Mouse (Mus musculus) ovary, adult 18-20 months (tissue): ENCODE data around the gene Trp53bp2.

Source experiments
- DNase-seq: peaks from one replicate; pipeline ENCODE4 v3.0.0; 2022; ENCODE audit warnings: low spot score, mixed read lengths

Gene Trp53bp2

GRCm38 (mm10) chr1:182408684-182409327 is at the start of gene Trp53bp2:
Gene Trp53bp2, plus strand, starts transcription at chr1:182409172.
- DNase-seq, result peak; percentile 98

DNA sequence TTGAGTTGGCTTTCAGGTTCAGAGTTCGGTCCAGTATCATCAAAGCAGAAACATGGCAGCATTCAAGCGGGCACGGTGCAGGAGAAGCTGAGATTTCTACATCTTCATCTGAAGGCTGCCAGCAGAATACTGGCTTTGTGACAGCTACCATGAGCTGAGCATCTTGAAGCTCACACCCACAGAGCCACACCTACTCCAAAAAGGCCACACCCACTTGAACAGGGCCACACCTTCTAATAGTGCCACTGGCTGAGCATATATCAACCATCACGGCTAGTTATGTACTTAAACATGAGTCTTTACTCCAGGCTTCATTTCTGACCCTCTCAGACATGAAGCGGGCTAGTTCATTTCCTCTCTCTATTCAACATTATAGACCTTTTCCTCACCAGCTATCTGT is 46.3 kb upstream of the Trp53bp2 start:
- no peak for DNase-seq

GRCm38 (mm10) chr1:182363683-182364404 is 45.1 kb upstream of the Trp53bp2 start:
- no peak for DNase-seq

GRCm38 (mm10) chr1:182368309-182368708 is 40.7 kb upstream of the Trp53bp2 start:
- no peak for DNase-seq

DNA sequence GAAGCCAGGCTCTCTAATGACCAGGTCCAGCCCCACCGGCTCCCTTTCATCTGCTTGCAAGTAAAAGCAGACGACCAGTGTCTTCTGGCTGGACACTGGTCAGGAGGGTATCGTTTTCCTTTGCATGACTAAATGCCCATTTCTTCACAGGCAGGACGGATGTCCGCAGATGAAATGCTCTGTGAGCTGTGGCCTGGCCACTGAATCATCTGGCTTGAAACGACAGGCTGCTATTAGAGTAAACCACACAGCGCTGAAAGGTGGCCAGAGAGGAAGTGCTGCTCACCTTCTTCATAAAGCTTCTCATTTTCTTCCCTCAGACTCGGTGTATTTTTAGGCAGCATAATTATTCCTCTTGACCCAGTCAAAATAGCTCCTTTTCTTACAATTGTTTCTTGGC is 40.2 kb upstream of the Trp53bp2 start:
- DNase-seq, result no peak

GRCm38 (mm10) chr1:182369435-182369834 is 39.5 kb upstream of the Trp53bp2 start:
- DNase-seq, result no peak

DNA sequence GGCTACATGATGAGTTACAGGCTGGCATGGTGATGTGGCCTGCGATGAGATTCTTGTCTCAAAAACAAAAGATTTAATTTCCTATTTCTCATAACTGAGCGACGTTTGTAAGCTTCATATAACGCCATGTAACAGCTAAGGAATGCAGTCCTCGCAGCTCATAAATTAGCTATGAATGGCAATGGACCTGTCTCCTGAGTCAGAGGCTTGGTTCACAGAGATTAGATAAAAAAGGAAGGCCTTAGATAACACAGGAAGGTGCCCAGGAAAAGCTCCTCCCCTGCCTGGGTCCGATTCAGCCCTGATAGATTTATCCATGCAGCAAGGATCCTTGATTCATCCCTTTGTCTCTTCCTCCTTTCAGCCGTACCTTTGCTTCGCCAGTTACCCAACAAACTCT is 37.1 kb upstream of the Trp53bp2 start:
- no peak for DNase-seq

- DNase-seq, result no peak
Observed at GRCm38 (mm10) chr1:182376221-182376620, 32.8 kb upstream of the Trp53bp2 start.

DNA sequence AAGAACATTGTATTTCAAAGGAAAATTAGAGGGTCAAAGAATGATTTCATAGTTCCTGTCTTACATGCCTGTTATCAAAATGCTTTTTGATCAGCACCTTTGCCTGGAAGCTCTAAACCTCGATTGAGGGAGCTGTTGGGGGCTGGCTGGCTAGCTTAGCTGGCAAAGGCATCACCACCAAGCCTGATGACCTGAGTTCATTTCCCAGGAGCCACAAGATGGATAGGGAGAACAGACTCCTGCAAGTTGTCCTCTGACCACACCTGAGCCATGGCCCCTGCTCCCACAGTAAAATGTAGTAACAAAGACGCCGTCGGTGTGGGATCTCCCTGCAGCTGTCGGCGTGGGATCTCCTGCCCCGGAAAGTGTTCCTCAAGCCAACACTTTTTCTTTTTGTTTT is 32.1 kb upstream of the Trp53bp2 start:
- DNase-seq, result no peak

DNA sequence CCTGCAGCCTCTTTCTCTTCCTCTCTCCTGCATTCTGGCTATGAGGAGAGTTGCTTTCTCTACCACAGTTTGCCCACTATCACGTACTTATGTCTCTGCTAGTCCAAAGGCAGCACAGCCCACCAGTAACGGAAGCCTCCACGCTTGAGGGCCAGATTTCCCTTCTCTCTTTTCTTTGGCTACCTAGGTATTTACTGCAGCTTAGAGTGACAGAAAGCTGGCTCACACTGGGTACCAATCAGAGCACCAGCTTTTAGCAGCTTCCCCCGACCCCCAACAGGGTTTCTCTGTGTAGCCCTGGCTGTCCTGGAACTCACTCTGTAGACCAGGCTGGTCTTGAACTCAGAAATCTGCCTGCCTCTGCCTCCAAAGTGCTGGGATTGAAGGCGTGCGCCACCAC is 31.5 kb upstream of the Trp53bp2 start:
- no peak for DNase-seq

DNA sequence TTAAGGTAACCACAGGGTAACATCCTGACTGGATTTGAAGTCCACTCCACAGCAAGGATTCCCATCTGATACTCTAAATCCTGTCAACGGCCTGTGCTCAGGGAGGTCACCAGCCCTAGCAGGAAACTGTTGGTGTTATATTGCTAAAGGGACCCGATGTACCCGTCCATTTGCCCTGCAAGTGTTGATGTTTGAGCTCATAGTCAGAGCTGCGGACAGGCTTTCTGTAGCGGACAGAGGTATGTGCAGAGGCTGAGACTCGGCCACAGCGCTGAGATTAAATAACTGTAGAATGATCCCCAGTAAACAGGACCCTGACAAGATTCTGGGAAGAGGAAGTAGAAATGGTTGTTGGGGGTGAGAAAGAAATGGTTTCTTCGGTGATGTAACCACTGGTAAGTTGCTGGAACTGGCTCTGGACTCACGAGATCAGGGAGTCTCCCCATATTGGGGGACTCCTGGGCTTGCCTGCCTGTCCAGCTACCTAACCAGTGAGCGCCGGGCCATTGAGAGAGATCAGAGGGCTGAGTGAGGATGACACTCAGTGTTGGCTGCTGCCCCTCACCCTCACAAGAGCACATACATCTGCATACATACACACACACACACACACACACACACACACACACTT is 30.7 kb upstream of the Trp53bp2 start:
- no peak for DNase-seq

GRCm38 (mm10) chr1:182378876-182379275 is 30.1 kb upstream of the Trp53bp2 start:
- DNase-seq, result no peak

GRCm38 (mm10) chr1:182380683-182381082 is 28.3 kb upstream of the Trp53bp2 start:
- DNase-seq, result no peak

DNA sequence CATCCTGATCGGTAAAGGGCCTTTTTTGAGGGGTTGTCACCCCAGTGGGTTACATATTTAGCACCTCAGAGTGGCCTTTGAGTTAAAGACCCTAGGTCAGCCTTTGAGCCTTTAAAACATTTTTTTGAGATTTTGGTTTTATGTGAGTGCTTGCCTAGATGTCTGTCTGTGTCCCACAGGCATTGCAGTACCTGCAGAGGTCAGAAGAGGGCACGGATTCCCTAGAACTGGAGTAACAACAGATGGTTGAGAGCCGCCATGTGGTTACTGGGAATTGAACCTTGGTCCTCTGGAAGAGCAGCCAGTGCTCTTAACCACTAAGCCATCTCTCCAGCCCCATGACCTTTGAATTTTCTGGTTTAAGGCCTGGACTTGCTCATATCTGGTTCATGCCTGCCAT is 27.6 kb upstream of the Trp53bp2 start:
- DNase-seq, result no peak

DNA sequence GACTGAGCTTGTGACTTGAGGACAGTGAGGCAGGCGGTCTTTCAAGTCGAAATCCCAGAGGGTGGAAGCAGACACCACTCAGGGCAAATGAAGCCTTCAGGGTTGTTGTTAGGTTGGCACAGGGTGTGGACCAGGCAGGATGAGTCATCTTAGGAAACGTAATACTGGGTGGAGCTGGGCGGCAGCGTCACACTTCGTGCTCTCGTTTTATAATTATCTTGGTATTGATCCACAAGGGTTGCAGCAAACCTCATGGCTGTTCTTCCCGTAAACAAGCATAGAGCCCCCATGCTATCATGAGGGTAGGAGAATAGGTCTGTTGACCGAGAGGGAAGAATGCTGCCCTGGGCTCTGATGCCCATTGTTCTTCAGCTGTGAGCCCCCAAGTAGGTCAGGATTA is 25.9 kb upstream of the Trp53bp2 start:
- no peak for DNase-seq

DNA sequence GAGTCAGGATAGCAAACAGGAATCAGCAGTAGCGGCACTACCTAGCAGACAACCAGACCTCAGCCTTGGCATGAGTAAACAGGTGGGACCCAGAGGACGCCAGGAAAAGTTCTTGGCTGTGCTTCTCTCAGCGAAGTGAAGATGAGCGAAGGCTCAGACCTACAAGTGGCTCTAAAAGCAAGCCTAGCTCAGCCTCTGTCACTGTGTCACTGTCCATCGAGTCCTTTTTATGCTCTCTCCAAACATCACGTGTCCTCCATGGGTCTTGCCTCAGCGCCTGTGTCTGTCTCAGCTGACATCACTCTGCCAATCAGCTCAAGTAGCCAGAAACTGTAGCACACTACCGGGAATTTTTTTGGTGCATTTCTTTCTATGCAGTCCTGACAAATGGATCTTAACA is 22.5 kb upstream of the Trp53bp2 start:
- no peak for DNase-seq

GRCm38 (mm10) chr1:182388729-182389128 is 20.2 kb upstream of the Trp53bp2 start:
- no peak for DNase-seq

- DNase-seq, result no peak
Observed at GRCm38 (mm10) chr1:182398171-182398570, 10.8 kb upstream of the Trp53bp2 start.

DNA sequence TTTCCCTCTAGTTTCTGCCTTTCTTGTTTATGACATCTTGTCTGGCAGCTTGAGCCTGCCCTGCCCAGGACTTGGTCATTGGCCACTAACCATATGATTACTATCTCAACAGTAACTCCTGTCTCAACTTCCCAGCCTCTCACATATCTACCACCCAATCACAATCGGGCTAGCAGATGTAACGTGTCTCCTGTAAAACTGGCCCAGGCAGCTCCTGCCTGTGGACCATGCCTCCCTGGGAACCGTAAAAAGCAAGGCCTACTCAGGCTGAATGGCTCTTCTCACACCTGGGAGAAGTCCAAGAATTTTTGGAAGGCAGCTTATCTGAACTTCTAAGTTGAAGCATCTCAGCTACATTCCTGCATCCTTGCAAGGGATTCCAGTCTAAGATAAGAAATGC is 10.2 kb upstream of the Trp53bp2 start:
- no peak for DNase-seq

GRCm38 (mm10) chr1:182399205-182399604 is 9.8 kb upstream of the Trp53bp2 start:
- no peak for DNase-seq

- DNase-seq, result no peak
Observed at GRCm38 (mm10) chr1:182399908-182400307, 9.1 kb upstream of the Trp53bp2 start.

GRCm38 (mm10) chr1:182403076-182403475 is 5.9 kb upstream of the Trp53bp2 start:
- no peak for DNase-seq

GRCm38 (mm10) chr1:182406621-182407020 is 2.4 kb upstream of the Trp53bp2 start:
- no peak for DNase-seq
